Mouse (Mus musculus) midbrain, postnatal 0 days (tissue): ENCODE measurements around the gene Chd4. TPM values are rescaled to one million over a fixed set of nuclear protein-coding genes. Genes with fewer than 3 reads are reported as not detected.

Experiments
- ATAC-seq: fragments of 200-750 bp; cut with Nextera tagmentation; 2 replicates; pipeline ENCODE4 v1.8.0; 2017; ENCODE audit warnings: moderate number of reproducible peaks, mild to moderate bottlenecking, moderate TSS enrichment, moderate library complexity; ENCODE audit not compliant: low FRiP score
- DNase-seq: peaks from one replicate; pipeline ENCODE4 v3.0.0-alpha.2; 2015; ENCODE audit warnings: low spot score
- H3K27ac ChIP-seq: fragments of 300-500 bp; sonication (generic); 2 replicates; pipeline ENCODE4 v1.5.1; 2014; ENCODE audit warnings: low read depth, mild to moderate bottlenecking, low read length, mixed read lengths
- H3K27me3 ChIP-seq: fragments of 300-500 bp; sonication (generic); 2 replicates; pipeline ENCODE4 v1.6.1; 2014; ENCODE audit warnings: low read length, control low read depth, mixed read lengths; ENCODE audit not compliant: insufficient read depth
- H3K36me3 ChIP-seq: fragments of 300-500 bp; sonication (generic); 2 replicates; pipeline ENCODE4 v1.6.1; 2014; ENCODE audit warnings: low read length, control low read depth, mixed read lengths; ENCODE audit not compliant: insufficient read depth
- H3K4me1 ChIP-seq: fragments of 300-500 bp; sonication (generic); 2 replicates; pipeline ENCODE4 v1.6.1; 2014; ENCODE audit warnings: mild to moderate bottlenecking, control low read depth, antibody characterized with exemption, low read length, mixed read lengths; ENCODE audit not compliant: insufficient read depth
- H3K4me2 ChIP-seq: fragments of 300-500 bp; sonication (generic); 2 replicates; pipeline ENCODE4 v1.6.1; 2014; ENCODE audit warnings: low read depth, mild to moderate bottlenecking, low read length, mixed read lengths; ENCODE audit not compliant: poor library complexity, severe bottlenecking
- H3K4me3 ChIP-seq: fragments of 300-500 bp; sonication (generic); 2 replicates; pipeline ENCODE4 v1.5.1; 2014; ENCODE audit warnings: low read depth, mild to moderate bottlenecking, low read length, moderate library complexity
- H3K9ac ChIP-seq: fragments of 300-500 bp; sonication (generic); replicated peaks from 2 replicates; pipeline ENCODE4 v1.6.1; 2014; ENCODE audit warnings: mild to moderate bottlenecking, low read length, moderate library complexity, mixed read lengths; ENCODE audit not compliant: poor library complexity, severe bottlenecking
- H3K9me3 ChIP-seq: fragments of 300-500 bp; sonication (generic); 2 replicates; pipeline ENCODE4 v1.6.1; 2016; ENCODE audit warnings: low read length, control low read depth
- CTCF ChIP-seq: IDR thresholded peaks from 2 replicates; pipeline ENCODE4 v1.5.1; 2016; ENCODE audit warnings: antibody characterized with exemption, mild to moderate bottlenecking
- WGBS: fragments of 180-500 bp; shearing (Covaris S2); extraction: QIAGEN DNeasy Blood & Tissue Kit; methylation state at CpG from one replicate; pipeline ENCODE4 v1.1.7; 2014; 5-methylcytosine and 5-hydroxymethylcytosine counted together
- polyA plus RNA-seq: library from polyadenylated mRNA; unstranded; fragments of >200 nt; fragmentation: Nextera tagmentation; extraction: Ambion mirVana; gene quantifications from 2 replicates; pipeline ENCODE4 v1.2.1, GENCODE M21; 2015
- total RNA-seq: library from RNA; depleted of rRNA; stranded (reverse); fragments of >200 nt; gene quantifications from 2 replicates; pipeline ENCODE4 v1.2.3, GENCODE M21; 2014

Gene Chd4
- total and polyA plus RNA-seq, 2 experiments from 2014 or later: 89.1 to 117 TPM

DNA sequence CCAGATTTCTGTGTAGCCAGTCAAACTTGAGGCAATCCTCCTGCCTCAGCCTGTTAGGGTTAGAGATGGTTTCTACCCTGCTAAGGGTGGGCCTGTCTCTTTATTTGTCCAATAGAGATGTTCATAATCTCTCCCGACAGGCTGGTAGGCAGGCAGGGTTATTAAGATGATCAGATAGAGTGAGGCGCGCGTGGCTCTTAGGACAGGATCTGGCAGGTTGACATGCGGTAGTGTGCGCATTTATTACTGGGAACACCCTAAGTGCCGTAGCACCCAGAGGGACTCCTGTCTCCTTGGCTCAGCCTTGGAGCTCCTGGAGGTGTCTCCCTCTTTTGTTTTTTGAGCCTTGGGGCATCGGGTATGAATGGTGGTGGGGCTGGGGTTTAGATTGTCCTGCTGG, 59.5 kb downstream of the Chd4 start:
- Histone ChIP-seq H3K36me3 (peaks cover 54% of the 10 kb centered on the region), H3K4me2 (no peak overlapping the region), H3K4me3 (no peak overlapping the region), H3K4me1 (no peaks in the 10 kb centered on the region), H3K9ac (no peak overlapping the region), H3K27ac (no peak overlapping the region), H3K9me3 (no peaks in the 10 kb centered on the region), H3K27me3 (no peaks in the 10 kb centered on the region)
- DNase-seq (no peak), ATAC-seq (no peak)
- TF ChIP-seq CTCF: no peak
- 69% methylated on average over 8 of the region's 8 CpGs for WGBS

DNA sequence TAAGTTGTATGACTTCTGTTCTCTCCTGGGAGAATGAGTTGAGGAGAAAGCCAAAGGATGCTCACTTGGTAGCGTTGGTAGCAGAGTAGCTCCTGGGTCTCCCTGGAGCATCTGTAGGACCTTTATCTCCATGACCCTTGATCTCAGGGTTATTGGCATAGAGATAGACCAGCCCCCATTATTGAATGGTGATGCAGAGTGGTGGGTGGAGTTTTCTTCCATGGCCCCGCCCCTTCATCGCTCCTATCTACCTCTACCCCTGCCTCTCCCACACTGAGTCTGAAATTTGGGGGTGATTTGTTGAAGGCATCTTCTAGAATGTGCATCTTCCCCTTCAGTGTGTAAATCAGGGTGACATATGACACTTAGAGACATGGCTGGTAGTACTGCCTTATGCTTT, 60.7 kb downstream of the Chd4 start:
- 83% methylated on average over 3 of the region's 3 CpGs for WGBS
- no peak for TF ChIP-seq CTCF
- no peak for ATAC-seq

DNA sequence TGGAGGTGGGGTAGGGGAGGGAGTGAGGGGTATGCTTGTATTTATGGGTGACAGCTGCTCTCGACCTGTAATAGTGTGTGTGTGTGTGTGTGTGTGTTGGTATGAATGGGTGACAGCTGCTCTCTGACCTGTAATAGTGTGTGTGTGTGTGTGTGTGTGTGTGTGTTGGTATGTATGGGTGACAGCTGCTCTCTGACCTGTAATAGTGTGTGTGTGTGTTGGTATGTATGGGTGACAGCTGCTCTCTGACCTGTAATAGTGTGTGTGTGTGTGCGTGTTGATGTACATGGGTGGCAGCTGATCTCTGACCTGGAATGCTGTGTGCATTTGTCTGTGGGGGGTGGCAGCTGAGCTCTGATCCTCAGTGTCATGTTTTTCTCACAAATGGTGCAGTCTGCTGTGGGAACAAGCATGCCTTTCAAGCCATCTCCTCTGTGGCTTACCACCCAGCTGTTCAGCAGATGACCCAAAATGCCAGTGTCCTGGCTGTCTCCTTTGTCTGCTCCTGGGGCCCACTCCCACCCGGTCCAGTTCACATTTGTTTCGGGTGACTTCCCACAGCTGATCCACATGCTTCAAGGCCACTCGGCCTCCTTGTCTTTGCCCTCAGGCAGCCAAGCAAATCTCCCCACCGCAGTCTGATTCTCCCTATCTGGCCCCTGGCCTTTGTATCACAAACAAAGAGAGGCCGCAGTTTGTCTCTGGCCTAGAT, 61.3 kb downstream of the Chd4 start:
- Histone ChIP-seq H3K4me1 (no peaks in the 10 kb centered on the region), H3K9ac (no peak overlapping the region; the same call in 1 of the 2 replicates), H3K27me3 (no peaks in the 10 kb centered on the region), H3K36me3 (peaks cover 62% of the 10 kb centered on the region), H3K4me2 (no peak overlapping the region), H3K27ac (no peak overlapping the region), H3K4me3 (no peak overlapping the region), H3K9me3 (no peaks in the 10 kb centered on the region)
- no peak for DNase-seq
- WGBS: 19% methylated on average over 7 of the region's 7 CpGs
- ATAC-seq: no peak
- no peak for TF ChIP-seq CTCF

More for the DNA sequence above, 60.7 kb downstream of the Chd4 start:
- Histone ChIP-seq H3K27ac (no peak overlapping the region), H3K4me2 (no peak overlapping the region), H3K4me1 (no peaks in the 10 kb centered on the region), H3K9ac (no peak overlapping the region), H3K36me3 (peaks cover 64% of the 10 kb centered on the region), H3K4me3 (no peak overlapping the region), H3K27me3 (no peaks in the 10 kb centered on the region), H3K9me3 (no peaks in the 10 kb centered on the region)
- DNase-seq: no peak

DNA sequence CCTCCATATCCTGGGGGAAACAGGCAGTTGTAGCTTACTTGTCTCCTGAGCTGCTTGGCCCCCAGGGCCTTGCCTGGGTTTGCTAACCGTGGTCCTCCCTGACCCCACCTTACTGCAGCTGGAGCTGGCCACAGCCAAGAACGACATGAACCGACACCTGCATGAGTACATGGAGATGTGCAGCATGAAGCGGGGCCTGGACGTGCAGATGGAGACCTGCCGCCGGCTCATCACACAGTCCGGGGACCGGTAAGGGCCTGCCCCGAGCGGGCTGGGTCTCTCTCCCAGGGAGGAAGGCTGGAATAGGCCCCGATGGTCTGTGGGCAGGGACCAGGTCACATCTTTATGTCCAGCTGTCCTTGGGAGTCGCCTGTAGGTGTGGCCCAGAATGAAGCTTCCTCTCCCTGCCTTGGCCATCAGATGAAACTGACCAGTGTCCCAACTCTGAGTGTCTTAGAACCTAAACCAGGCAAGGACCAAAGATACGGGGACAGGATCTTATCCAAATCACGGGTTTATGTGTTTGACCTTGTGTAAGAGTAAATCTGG, 63.2 kb downstream of the Chd4 start:
- H3K4me1 ChIP-seq: peaks cover 5% of the 10 kb centered on the region; the same call in 1 of the 2 replicates
- no peaks in the 10 kb centered on the region for H3K9me3 ChIP-seq
- H3K36me3 ChIP-seq: peaks cover 46% of the 10 kb centered on the region
- no peak for TF ChIP-seq CTCF
- ATAC-seq: no peak
- no peak for DNase-seq
- WGBS: 91% methylated on average over 15 of the region's 15 CpGs
- no peak overlapping the region for H3K4me2 ChIP-seq
- H3K9ac ChIP-seq: no peak overlapping the region
- H3K27me3 ChIP-seq: no peaks in the 10 kb centered on the region
- H3K4me3 ChIP-seq: no peak overlapping the region
- H3K27ac ChIP-seq: no peak overlapping the region

DNA sequence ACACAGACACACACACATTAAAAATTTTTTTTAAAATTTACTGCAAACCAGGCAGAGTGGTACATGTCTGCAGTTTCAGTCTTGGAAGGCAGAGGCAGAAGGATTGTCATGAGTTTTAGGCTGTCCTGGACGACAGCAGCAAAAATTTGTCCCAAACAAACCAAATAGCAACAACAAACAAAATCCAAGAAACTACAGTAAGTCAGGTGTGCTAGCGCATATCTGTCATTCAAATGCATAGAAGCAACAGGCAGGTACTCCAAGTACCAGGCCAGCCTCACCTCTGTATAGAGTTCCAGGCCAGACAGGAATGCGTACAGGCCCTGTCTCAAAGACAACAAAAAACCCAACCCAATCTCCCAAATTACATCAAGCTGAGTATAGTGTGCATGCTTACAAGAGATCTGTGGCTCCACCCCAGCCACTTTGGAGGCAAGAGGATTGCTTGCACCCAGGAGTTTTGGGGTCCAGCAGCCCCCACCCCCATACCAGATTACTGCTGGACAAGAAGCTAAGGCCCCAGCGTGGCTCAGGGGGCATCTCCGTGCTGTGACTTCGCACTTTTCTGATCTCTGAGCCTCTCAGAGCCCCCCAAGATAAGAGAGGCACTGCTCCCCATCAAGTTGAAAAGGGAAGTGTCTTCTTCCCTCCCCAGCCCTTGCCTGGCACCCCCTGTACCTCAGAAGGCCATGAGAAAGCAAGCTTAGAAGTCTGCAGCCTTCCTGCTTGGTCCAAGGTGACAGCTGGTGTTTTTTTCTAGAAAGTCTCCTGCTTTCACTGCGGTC, 64.2 kb downstream of the Chd4 start:
- 82% methylated on average over 7 of the region's 7 CpGs for WGBS
- Histone ChIP-seq H3K9me3 (no peaks in the 10 kb centered on the region), H3K4me3 (no peak overlapping the region), H3K9ac (0 out of 2 replicates have a peak overlapping the region, but pooled peaks have one; percentile 4), H3K4me2 (no peak overlapping the region), H3K36me3 (peaks cover 45% of the 10 kb centered on the region), H3K4me1 (peaks cover 5% of the 10 kb centered on the region; the same call in 1 of the 2 replicates), H3K27me3 (no peaks in the 10 kb centered on the region), H3K27ac (no peak overlapping the region)
- ATAC-seq (no peak), DNase-seq (no peak)
- no peak for TF ChIP-seq CTCF

DNA sequence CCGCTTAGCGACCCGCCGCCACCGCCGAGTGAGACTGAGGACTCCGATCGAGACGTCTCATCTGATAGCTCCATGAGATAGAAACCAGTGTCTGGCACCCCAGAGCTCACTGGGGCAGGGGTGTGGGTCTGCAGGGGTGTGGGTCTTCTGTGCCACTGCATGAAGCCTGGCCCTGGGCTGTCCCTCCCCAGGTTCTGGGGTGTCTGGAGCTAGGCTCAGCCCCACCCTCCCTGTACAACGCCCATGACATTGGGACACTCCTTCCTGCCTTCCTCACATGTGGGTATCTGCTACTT, 64.7 kb downstream of the Chd4 start:
- H3K9me3 ChIP-seq: no peaks in the 10 kb centered on the region
- no peak overlapping the region; the same call in 1 of the 2 replicates for H3K27ac ChIP-seq
- no peak overlapping the region for H3K4me2 ChIP-seq
- ATAC-seq (no peak), DNase-seq (no peak)
- no peak overlapping the region for H3K4me3 ChIP-seq
- no peak for TF ChIP-seq CTCF
- 46% methylated on average over 10 of the region's 10 CpGs for WGBS
- H3K9ac ChIP-seq: no peak overlapping the region
- no peaks in the 10 kb centered on the region for H3K27me3 ChIP-seq
- peaks cover 5% of the 10 kb centered on the region; the same call in 1 of the 2 replicates for H3K4me1 ChIP-seq
- H3K36me3 ChIP-seq: peaks cover 41% of the 10 kb centered on the region
